Mouse (Mus musculus): ENCODE results near the gene Btg1. TPM values are rescaled to one million over a fixed set of nuclear protein-coding genes. Genes with fewer than 3 reads are reported as not detected.

Gene Btg1
- total and polyA plus RNA-seq, 2 experiments, result 11.2 to 12.6 TPM

- Histone ChIP-seq H3K9ac (ENCODE audit: low read depth, low read length) (peak overlapping the region; percentile 49), H3K4me1 (ENCODE audit: control insufficient read depth, insufficient read depth, low read length) (peaks cover 18% of the 10 kb centered on the region), H3K27ac (replicated peaks; ENCODE audit: insufficient read depth, low read depth, low read length) (peak overlapping the region; percentile 32; the same call in 1 of the 2 replicates), H3K36me3 (ENCODE audit: control insufficient read depth, insufficient read depth, low read length) (peaks cover 13% of the 10 kb centered on the region), H3K4me3 (ENCODE audit: insufficient read depth, low read depth, low read length) (peak overlapping the region; percentile 24; the same call in 1 of the 2 replicates), H3K27me3 (ENCODE audit: control insufficient read depth, insufficient read depth, low read length) (no peaks in the 10 kb centered on the region), H3K79me2 (ENCODE audit: control insufficient read depth, insufficient read depth, low read length) (peaks cover 8% of the 10 kb centered on the region; the same call in 1 of the 2 replicates)
- DNase-seq (ENCODE audit: extremely low read depth, low read depth, low spot score), result peak; percentile 35
- 41% methylated on average over 4 of the region's 4 CpGs for WGBS
- no peak for TF ChIP-seq POLR2A (IDR thresholded peaks at IDR 0.05; ENCODE audit: extremely low read depth, insufficient read depth, low read length)
- TF ChIP-seq CTCF (IDR thresholded peaks at IDR 0.05; ENCODE audit: low read depth, low read length), result no peak
These were observed 4.6 kb downstream of the Btg1 start for GRCm38 (mm10) chr10:96621361-96621945.

GRCm38 (mm10) chr10:96621980-96622645, 5.3 kb downstream of the Btg1 start:
- TF ChIP-seq CTCF (IDR thresholded peaks at IDR 0.05; ENCODE audit: low read depth, low read length) (no peak), POLR2A (IDR thresholded peaks at IDR 0.05; ENCODE audit: extremely low read depth, insufficient read depth, low read length) (no peak)
- 32% methylated on average over 13 of the region's 13 CpGs for WGBS
- no peaks in the 10 kb centered on the region for H3K27me3 ChIP-seq (ENCODE audit: control insufficient read depth, insufficient read depth, low read length)
- peak overlapping the region; percentile 24; the same call in 1 of the 2 replicates for H3K4me3 ChIP-seq (ENCODE audit: insufficient read depth, low read depth, low read length)
- DNase-seq (ENCODE audit: extremely low read depth, low read depth, low spot score), result peak; percentile 93
- H3K27ac ChIP-seq (replicated peaks; ENCODE audit: insufficient read depth, low read depth, low read length), result peak overlapping the region; percentile 32
- peaks cover 18% of the 10 kb centered on the region for H3K4me1 ChIP-seq (ENCODE audit: control insufficient read depth, insufficient read depth, low read length)
- H3K36me3 ChIP-seq (ENCODE audit: control insufficient read depth, insufficient read depth, low read length), result peaks cover 13% of the 10 kb centered on the region
- peaks cover 8% of the 10 kb centered on the region; the same call in 1 of the 2 replicates for H3K79me2 ChIP-seq (ENCODE audit: control insufficient read depth, insufficient read depth, low read length)
- peak overlapping the region; percentile 27 for H3K9ac ChIP-seq (ENCODE audit: low read depth, low read length)

GRCm38 (mm10) chr10:96622761-96623632, 6.2 kb downstream of the Btg1 start:
- WGBS, result 87% methylated on average over 6 of the region's 6 CpGs

GRCm38 (mm10) chr10:96623633-96624195, 6.9 kb downstream of the Btg1 start:
- H3K79me2 ChIP-seq (ENCODE audit: control insufficient read depth, insufficient read depth, low read length), result peaks cover 3% of the 10 kb centered on the region; the same call in 1 of the 2 replicates
- H3K4me1 ChIP-seq (ENCODE audit: control insufficient read depth, insufficient read depth, low read length), result peaks cover 18% of the 10 kb centered on the region
- DNase-seq (ENCODE audit: extremely low read depth, low read depth, low spot score), result peak; percentile 9
- no peak overlapping the region for H3K9ac ChIP-seq (ENCODE audit: low read depth, low read length)
- peaks cover 13% of the 10 kb centered on the region for H3K36me3 ChIP-seq (ENCODE audit: control insufficient read depth, insufficient read depth, low read length)
- H3K27me3 ChIP-seq (ENCODE audit: control insufficient read depth, insufficient read depth, low read length), result no peaks in the 10 kb centered on the region
- no peak overlapping the region for H3K4me3 ChIP-seq (ENCODE audit: insufficient read depth, low read depth, low read length)
- 82% methylated on average over 4 of the region's 4 CpGs for WGBS
- no peak overlapping the region for H3K27ac ChIP-seq (replicated peaks; ENCODE audit: insufficient read depth, low read depth, low read length)
- TF ChIP-seq CTCF (IDR thresholded peaks at IDR 0.05; ENCODE audit: low read depth, low read length) (no peak), POLR2A (IDR thresholded peaks at IDR 0.05; ENCODE audit: extremely low read depth, insufficient read depth, low read length) (no peak)

More at GRCm38 (mm10) chr10:96622761-96623632, 6.2 kb downstream of the Btg1 start:
- Histone ChIP-seq H3K9ac (ENCODE audit: low read depth, low read length) (no peak overlapping the region), H3K36me3 (ENCODE audit: control insufficient read depth, insufficient read depth, low read length) (peaks cover 13% of the 10 kb centered on the region), H3K4me3 (ENCODE audit: insufficient read depth, low read depth, low read length) (no peak overlapping the region), H3K4me1 (ENCODE audit: control insufficient read depth, insufficient read depth, low read length) (peaks cover 18% of the 10 kb centered on the region), H3K79me2 (ENCODE audit: control insufficient read depth, insufficient read depth, low read length) (peaks cover 3% of the 10 kb centered on the region; the same call in 1 of the 2 replicates), H3K27me3 (ENCODE audit: control insufficient read depth, insufficient read depth, low read length) (no peaks in the 10 kb centered on the region), H3K27ac (replicated peaks; ENCODE audit: insufficient read depth, low read depth, low read length) (no peak overlapping the region)
- peak; percentile 14 for DNase-seq (ENCODE audit: extremely low read depth, low read depth, low spot score)
- TF ChIP-seq POLR2A (IDR thresholded peaks at IDR 0.05; ENCODE audit: extremely low read depth, insufficient read depth, low read length) (no peak), CTCF (IDR thresholded peaks at IDR 0.05; ENCODE audit: low read depth, low read length) (no peak)

- Histone ChIP-seq H3K36me3 (ENCODE audit: control insufficient read depth, insufficient read depth, low read length) (peaks cover 13% of the 10 kb centered on the region), H3K4me3 (ENCODE audit: insufficient read depth, low read depth, low read length) (no peak overlapping the region), H3K27ac (replicated peaks; ENCODE audit: insufficient read depth, low read depth, low read length) (no peak overlapping the region), H3K79me2 (ENCODE audit: control insufficient read depth, insufficient read depth, low read length) (peaks cover 3% of the 10 kb centered on the region; the same call in 1 of the 2 replicates), H3K27me3 (ENCODE audit: control insufficient read depth, insufficient read depth, low read length) (no peaks in the 10 kb centered on the region), H3K4me1 (ENCODE audit: control insufficient read depth, insufficient read depth, low read length) (peaks cover 18% of the 10 kb centered on the region), H3K9ac (ENCODE audit: low read depth, low read length) (no peak overlapping the region)
- 49% methylated on average over 2 of the region's 2 CpGs for WGBS
- peak; percentile 59 for DNase-seq (ENCODE audit: extremely low read depth, low read depth, low spot score)
- TF ChIP-seq POLR2A (IDR thresholded peaks at IDR 0.05; ENCODE audit: extremely low read depth, insufficient read depth, low read length) (no peak), CTCF (IDR thresholded peaks at IDR 0.05; ENCODE audit: low read depth, low read length) (no peak)
These were observed 7.6 kb downstream of the Btg1 start for GRCm38 (mm10) chr10:96624406-96624805.

Data from liver, adult 2 months (tissue).